Mouse (Mus musculus) left cerebral cortex, adult 8-10 months (tissue): ENCODE data around the gene Sec24b. TPM values are rescaled to one million over a fixed set of nuclear protein-coding genes. Genes with fewer than 3 reads are reported as not detected.

Experiments
- DNase-seq, 2 experiments: peaks; one replicate each; pipeline ENCODE4 v3.0.0; 2022; ENCODE audit warnings: low spot score in 2 of 2
- total RNA-seq, 4 experiments: library from RNA; stranded (reverse); gene quantifications; 2 replicates each; pipeline ENCODE4 v1.2.4; 2022

The Sec24b gene
- 10 to 100 TPM; 56.3 to 71.2 (median 60.3) TPM for total RNA-seq

DNA sequence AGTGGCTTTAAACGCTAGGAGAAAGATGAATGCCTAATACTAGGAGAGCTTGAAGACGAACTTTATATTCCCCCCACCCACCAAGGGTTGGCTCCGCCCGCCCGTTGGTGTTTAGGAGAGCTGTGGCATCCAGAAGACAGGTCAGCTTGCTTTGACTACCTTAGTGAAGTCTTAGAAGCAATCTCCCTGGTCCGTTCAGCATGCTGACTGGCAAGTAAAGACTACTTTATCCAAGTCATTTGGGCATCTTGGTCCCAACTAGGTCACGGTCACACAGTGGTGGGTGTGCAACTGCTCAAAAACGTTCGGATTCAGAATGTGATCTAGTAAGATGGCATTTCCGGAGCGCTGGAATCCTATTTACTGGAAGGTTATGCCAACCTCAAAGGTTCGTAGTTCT, at the start of gene Sec24b:
Gene Sec24b, minus strand, starts transcription at position 273 of the 400 bp plus-strand sequence.
- DNase-seq: peak; percentile 18 to 26

- no peak for DNase-seq
These were observed 43.1 kb upstream of the Sec24b start for GRCm38 (mm10) chr3:130104471-130104870.

DNA sequence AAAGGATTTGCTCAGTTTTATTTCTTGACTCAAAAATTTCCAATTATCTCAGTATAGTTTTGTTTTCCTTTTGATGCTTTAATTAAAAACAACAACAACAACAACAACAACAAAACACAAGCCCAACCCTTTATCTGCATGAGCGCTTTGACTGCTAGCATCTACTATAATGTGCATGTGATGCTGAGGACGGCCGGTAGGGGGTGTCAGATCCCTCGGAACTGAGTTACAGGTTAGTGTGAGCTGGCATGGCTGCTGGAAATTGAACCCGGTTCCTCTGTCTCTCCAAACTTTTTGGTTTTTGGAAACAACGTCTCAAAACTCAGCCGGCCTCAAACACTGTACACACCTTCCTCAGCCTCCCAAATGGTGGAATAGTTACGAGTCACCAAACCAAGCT, 42.1 kb upstream of the Sec24b start:
- DNase-seq: no peak

DNA sequence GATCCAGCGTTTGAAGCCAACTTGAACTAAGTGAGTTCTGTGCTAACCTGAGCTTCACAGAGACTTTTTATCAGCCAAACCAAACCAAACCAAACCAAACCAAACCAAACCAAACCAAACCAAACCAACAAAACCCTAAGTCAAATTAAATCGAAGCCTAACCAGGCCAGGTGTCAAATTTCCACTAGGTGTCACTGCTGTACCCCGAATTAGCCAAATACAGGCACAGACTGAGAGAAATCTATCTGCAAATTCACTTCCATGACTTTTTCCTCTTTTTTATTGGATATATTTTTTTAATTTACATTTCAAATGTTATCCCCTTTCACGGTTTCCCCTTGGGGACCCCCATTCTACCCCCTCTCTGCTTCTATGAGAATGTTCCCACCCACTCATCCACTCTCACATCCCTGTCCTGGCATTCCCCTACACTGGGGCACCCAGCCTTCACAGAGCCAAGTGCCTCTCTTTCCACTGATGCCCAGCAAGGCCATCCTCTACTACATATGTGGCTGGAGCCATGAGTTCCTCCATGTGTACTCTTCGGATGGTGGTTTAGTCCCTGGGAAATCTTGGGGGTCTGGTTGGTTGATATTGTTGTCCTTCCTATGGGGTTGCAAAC, 33.9 kb upstream of the Sec24b start:
- no peak for DNase-seq

GRCm38 (mm10) chr3:130094125-130094704, 32.9 kb upstream of the Sec24b start:
- DNase-seq: no peak

- no peak for DNase-seq
These were observed 29.1 kb upstream of the Sec24b start for GRCm38 (mm10) chr3:130090460-130090859.

DNA sequence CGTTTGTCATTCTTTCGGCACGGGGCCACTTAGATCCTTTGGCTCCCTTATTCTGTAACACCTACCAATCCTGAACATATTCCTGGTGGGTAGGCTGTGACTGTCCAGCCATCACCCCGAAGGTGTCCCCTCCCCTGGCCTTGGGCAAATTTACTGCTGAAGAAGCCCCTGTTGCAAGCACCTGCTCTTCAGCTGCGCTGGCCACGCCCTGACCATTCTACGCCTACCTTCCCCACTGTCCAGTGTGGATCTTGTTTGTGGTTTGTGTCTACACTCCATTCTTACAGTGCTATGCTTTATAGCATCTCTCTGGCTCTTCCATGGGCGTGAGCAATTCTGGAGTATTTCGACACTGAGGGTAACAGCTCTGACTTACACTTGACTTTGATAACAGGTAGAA, 27.3 kb upstream of the Sec24b start:
- no peak for DNase-seq

- no peak for DNase-seq
These were observed 26.1 kb upstream of the Sec24b start for GRCm38 (mm10) chr3:130087466-130087865.

GRCm38 (mm10) chr3:130086372-130087080, 25.2 kb upstream of the Sec24b start:
- DNase-seq: no peak

- no peak for DNase-seq
These were observed 22.0 kb upstream of the Sec24b start for GRCm38 (mm10) chr3:130083312-130083711.

DNA sequence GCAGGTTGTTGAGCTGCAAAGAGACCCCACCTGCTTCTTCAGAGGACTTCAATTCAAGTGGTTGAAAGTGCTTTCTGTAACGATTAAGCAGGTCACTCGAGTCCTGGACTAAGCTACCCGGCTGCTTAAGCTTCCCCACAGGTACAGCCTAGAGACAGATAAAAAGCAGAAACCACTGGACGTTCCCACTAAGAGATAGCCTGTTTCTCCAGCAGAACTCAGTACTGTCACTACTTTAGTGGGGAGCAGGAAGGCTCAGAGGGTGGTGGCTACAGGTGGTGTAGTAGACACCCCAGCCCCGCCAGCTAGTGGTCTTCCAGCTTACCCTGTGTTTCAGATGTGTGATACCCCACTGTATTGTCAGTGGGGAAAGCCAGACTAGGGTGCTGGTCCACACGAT, 19.3 kb upstream of the Sec24b start:
- no peak for DNase-seq

- peak; percentile 23 to 30 for DNase-seq
These were observed 18.4 kb upstream of the Sec24b start for GRCm38 (mm10) chr3:130079794-130080193.

DNA sequence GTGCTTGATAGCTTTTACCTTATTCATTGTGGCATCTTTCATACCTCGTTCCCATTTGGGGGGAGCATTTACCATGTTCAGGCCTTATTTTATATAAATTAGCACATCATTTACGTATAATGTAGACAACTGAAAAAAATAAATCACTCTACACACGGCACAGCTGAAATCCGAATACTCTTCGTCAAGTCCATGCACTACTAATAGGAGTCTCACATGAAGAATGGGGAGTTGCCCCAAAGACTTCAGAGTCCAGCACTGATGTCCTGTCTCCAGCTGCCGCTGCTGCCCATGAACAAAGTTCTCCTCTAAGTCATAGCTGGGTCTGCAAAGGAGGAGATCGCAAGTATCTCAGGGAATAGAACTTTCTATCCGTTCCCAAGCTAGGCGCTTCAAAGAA, 15.9 kb upstream of the Sec24b start:
- DNase-seq: no peak

DNA sequence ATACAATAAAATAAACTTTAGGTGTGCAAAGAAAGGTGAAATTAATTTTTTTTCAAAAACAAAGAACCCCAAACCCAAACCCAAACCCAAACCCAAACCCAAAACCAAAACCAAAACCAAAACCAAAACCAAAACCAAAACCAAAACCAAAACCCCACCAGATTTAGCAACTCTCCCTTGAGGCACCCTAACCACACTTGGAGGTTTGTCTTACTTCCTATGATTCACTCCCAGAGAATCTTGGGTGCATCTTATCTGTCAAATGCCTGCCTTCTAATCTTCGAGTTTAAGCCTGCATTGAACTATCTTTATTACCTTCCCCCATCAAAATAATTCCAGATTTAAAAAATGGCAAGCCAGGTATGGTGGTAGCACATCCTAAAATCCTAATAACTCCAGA, 14.4 kb upstream of the Sec24b start:
- DNase-seq: no peak

- no peak for DNase-seq
These were observed 11.7 kb upstream of the Sec24b start for GRCm38 (mm10) chr3:130073085-130073484.

DNA sequence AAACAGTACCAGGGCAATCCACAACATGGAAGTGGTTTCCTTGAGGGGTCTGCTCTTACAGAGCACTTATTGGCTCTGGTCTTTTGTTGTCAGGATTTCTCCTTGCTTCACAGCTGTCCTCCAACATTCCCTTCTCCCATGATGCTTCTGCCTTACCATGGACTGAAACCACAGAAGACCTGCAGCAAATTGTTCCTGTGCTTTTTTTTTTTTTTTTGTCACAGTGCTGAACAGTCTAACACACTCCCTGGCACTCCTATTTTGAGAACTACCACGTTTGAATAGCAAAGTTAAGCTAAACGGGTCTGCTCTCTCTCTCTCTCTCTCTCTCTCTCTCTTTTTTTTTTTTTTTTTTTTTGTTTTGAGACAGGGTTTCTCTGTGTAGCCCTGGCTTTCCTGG, 10.6 kb upstream of the Sec24b start:
- no peak for DNase-seq

DNA sequence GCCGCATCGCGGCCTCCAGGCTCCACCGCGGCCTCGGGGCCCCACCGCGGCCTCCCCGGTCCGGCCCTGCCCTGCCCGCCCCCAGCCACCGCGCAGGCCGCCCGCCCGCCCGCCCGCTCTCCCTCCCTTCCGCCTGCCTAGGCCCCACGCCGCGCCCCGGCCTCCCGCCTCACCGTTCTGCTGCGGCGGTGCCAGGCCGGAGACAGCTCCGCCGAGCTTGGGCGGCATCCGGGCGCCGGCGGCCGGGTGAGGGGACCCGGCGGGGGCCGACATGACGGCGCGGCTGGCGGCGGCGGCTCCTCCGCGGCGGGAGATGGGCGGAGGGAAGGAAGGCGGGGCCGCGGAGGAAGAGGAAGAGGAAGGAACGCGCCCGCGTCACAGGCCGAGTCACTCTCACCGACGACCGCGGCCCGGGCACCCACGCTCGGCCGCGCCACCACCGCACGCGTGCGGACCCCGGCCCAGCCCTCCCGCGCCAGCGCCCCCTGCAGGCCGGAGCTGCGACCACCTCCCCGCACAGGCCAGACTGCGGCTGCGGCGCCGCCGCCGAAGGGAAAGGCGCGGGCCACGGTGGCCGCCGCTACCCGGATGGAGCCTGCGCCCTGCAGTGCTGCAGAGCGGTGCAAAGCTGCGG, 840 bp downstream of the Sec24b start:
- peak; percentile 54 to 79 for DNase-seq

GRCm38 (mm10) chr3:130059805-130060395, 1.5 kb downstream of the Sec24b start:
- DNase-seq: peak in 1 of 2 experiments; percentile 25

GRCm38 (mm10) chr3:130058488-130058887, 2.9 kb downstream of the Sec24b start:
- DNase-seq: no peak

- no peak for DNase-seq
These were observed 3.6 kb downstream of the Sec24b start for GRCm38 (mm10) chr3:130057569-130058345.
